Mouse (Mus musculus) MEL (cell line): Measurements from ENCODE around the gene Fgf12. TPM values are rescaled to one million over a fixed set of nuclear protein-coding genes. Genes with fewer than 3 reads are reported as not detected.

Experiments
- DNase-seq: peaks from one replicate; pipeline ENCODE4 v3.0.0; 2011; ENCODE audit warnings: low read depth, low spot score
- H3K27ac ChIP-seq: 2 replicates; pipeline ENCODE4 v1.5.1; 2012; ENCODE audit warnings: low read depth, mild to moderate bottlenecking, control low read depth, low read length, moderate library complexity; ENCODE audit not compliant: control insufficient read depth
- H3K27me3 ChIP-seq, 2 experiments: fragments of 150-350 bp in 1 of 2; sonication (generic) in 1 of 2; 2 replicates each; pipeline ENCODE4 v1.6.1; 2012; ENCODE audit warnings: low read length in 2 of 2, mild to moderate bottlenecking in 2 of 2, improper control_type of control experiment in 1 of 2, moderate library complexity in 1 of 2; ENCODE audit not compliant: insufficient read depth in 2 of 2, control insufficient read depth in 1 of 2
- H3K36me3 ChIP-seq, 2 experiments: 2 replicates each; pipeline ENCODE4 v1.6.1; 2012 to 2014; ENCODE audit warnings: low read length in 2 of 2, improper control_type of control experiment in 1 of 2, inconsistent platforms in 1 of 2, mild to moderate bottlenecking in 1 of 2; ENCODE audit not compliant: insufficient read depth in 2 of 2, control insufficient read depth in 1 of 2
- H3K4me1 ChIP-seq, 2 experiments: fragments of 150-350 bp in 1 of 2; sonication (generic) in 1 of 2; 2 replicates each; pipeline ENCODE4 v1.6.1; 2012; ENCODE audit warnings: low read length in 2 of 2, improper control_type of control experiment in 1 of 2, mild to moderate bottlenecking in 1 of 2; ENCODE audit not compliant: insufficient read depth in 2 of 2, control insufficient read depth in 1 of 2
- H3K4me3 ChIP-seq, 2 experiments: fragments of 150-350 bp in 1 of 2; sonication (generic) in 1 of 2; 2 replicates each; pipeline ENCODE4 v1.5.1; 2012; ENCODE audit warnings: low read depth in 2 of 2, low read length in 2 of 2, mild to moderate bottlenecking in 2 of 2, moderate library complexity in 2 of 2, control low read depth in 1 of 2, improper control_type of control experiment in 1 of 2; ENCODE audit not compliant: control insufficient read depth in 1 of 2, insufficient read depth in 1 of 2
- H3K79me2 ChIP-seq: 2 replicates; pipeline ENCODE4 v1.6.1; 2012; ENCODE audit warnings: mild to moderate bottlenecking, low read length, moderate library complexity; ENCODE audit not compliant: control insufficient read depth, poor library complexity, insufficient read depth
- H3K9ac ChIP-seq: 2 replicates; pipeline ENCODE4 v1.6.1; 2012; ENCODE audit warnings: low read depth, mild to moderate bottlenecking, control low read depth, low read length, moderate library complexity; ENCODE audit not compliant: control insufficient read depth, poor library complexity, severe bottlenecking
- H3K9me3 ChIP-seq: fragments of 150-350 bp; sonication (generic); replicated peaks from 2 replicates; pipeline ENCODE4 v1.6.1; 2012; ENCODE audit warnings: mild to moderate bottlenecking, low read length, improper control_type of control experiment, moderate library complexity; ENCODE audit not compliant: insufficient read depth
- CHD1 ChIP-seq: IDR thresholded peaks from 2 replicates; pipeline ENCODE4 v1.6.1; 2012; ENCODE audit warnings: low read depth, mild to moderate bottlenecking, inconsistent platforms, low read length, improper control_type of control experiment
- CTCF ChIP-seq, 3 experiments: IDR thresholded peaks in 2 of 3; conservative IDR thresholded peaks in 1 of 3; 2 replicates each; pipeline ENCODE4 v1.5.1; 2011 to 2012; ENCODE audit warnings: low read length in 3 of 3, low read depth in 2 of 3, mild to moderate bottlenecking in 2 of 3, improper control_type of control experiment in 1 of 3, inconsistent platforms in 1 of 3, mixed read lengths in 1 of 3, moderate library complexity in 1 of 3; ENCODE audit not compliant: control insufficient read depth in 1 of 3, insufficient read depth in 1 of 3, poor library complexity in 1 of 3, severe bottlenecking in 1 of 3
- E2F4 ChIP-seq: IDR thresholded peaks from 2 replicates; pipeline ENCODE4 v1.6.1; 2011; ENCODE audit warnings: low read depth, low read length, improper control_type of control experiment, borderline replicate concordance
- ELF1 ChIP-seq: IDR thresholded peaks from 2 replicates; pipeline ENCODE4 v1.6.1; 2014; ENCODE audit warnings: low read depth, mild to moderate bottlenecking, inconsistent platforms, low read length, improper control_type of control experiment, moderate library complexity
- EP300 ChIP-seq, 2 experiments: IDR thresholded peaks; 2 replicates each; pipeline ENCODE4 v1.6.1; 2011; ENCODE audit warnings: improper control_type of control experiment in 2 of 2, low read length in 2 of 2, low read depth in 1 of 2, mild to moderate bottlenecking in 1 of 2
- ETS1 ChIP-seq: IDR thresholded peaks from 2 replicates; pipeline ENCODE4 v1.6.1; 2012; ENCODE audit warnings: low read depth, mild to moderate bottlenecking, inconsistent platforms, low read length, improper control_type of control experiment, moderate library complexity
- GATA1 ChIP-seq: IDR thresholded peaks from 2 replicates; pipeline ENCODE4 v1.6.1; 2011; ENCODE audit warnings: low read depth, low read length, improper control_type of control experiment
- HCFC1 ChIP-seq: IDR thresholded peaks from 2 replicates; pipeline ENCODE4 v1.6.1; 2012; ENCODE audit warnings: low read depth, mild to moderate bottlenecking, inconsistent platforms, low read length, improper control_type of control experiment, moderate library complexity
- KAT2A ChIP-seq: conservative IDR thresholded peaks from 2 replicates; pipeline ENCODE4 v1.6.1; 2012; ENCODE audit warnings: low read depth, low read length, improper control_type of control experiment, inconsistent platforms
- MAFK ChIP-seq: IDR thresholded peaks from 2 replicates; pipeline ENCODE4 v1.6.1; 2011; ENCODE audit warnings: low read depth, mild to moderate bottlenecking, low read length, improper control_type of control experiment, borderline replicate concordance
- MXI1 ChIP-seq: IDR thresholded peaks from 2 replicates; pipeline ENCODE4 v1.6.1; 2011; ENCODE audit warnings: mild to moderate bottlenecking, low read depth, low read length, improper control_type of control experiment
- MYB ChIP-seq: IDR thresholded peaks from 2 replicates; pipeline ENCODE4 v1.6.1; 2011; ENCODE audit warnings: mild to moderate bottlenecking, low read depth, low read length, improper control_type of control experiment
- POLR2A ChIP-seq, 2 experiments: IDR thresholded peaks; 2 replicates each; pipeline ENCODE4 v1.6.1; 2011 to 2012; ENCODE audit warnings: low read length in 2 of 2, mild to moderate bottlenecking in 2 of 2, control low read depth in 1 of 2, improper control_type of control experiment in 1 of 2, low read depth in 1 of 2, moderate library complexity in 1 of 2; ENCODE audit not compliant: control insufficient read depth in 1 of 2, insufficient read depth in 1 of 2, poor library complexity in 1 of 2
- POLR2AphosphoS5 ChIP-seq: IDR thresholded peaks from 2 replicates; pipeline ENCODE4 v1.6.1; 2012; ENCODE audit warnings: low read depth, borderline replicate concordance, mild to moderate bottlenecking, inconsistent platforms, low read length, moderate library complexity, mixed read lengths
- SMC3 ChIP-seq: IDR thresholded peaks from 2 replicates; pipeline ENCODE4 v1.6.1; 2011; ENCODE audit warnings: low read depth, low read length, improper control_type of control experiment
- TAL1 ChIP-seq: IDR thresholded peaks from 2 replicates; pipeline ENCODE4 v1.6.1; 2012; ENCODE audit warnings: mild to moderate bottlenecking, inconsistent platforms, low read length, moderate library complexity, mixed read lengths
- TBP ChIP-seq: IDR thresholded peaks from 2 replicates; pipeline ENCODE4 v1.8.0; 2011; ENCODE audit warnings: low read depth, low read length, improper control_type of control experiment
- TCF12 ChIP-seq: IDR thresholded peaks from 2 replicates; pipeline ENCODE4 v1.6.1; 2014; ENCODE audit warnings: low read depth, mild to moderate bottlenecking, inconsistent platforms, low read length, improper control_type of control experiment, moderate library complexity
- UBTF ChIP-seq: IDR thresholded peaks from 2 replicates; pipeline ENCODE4 v1.6.1; 2012; ENCODE audit warnings: low read depth, mild to moderate bottlenecking, inconsistent platforms, low read length, improper control_type of control experiment, moderate library complexity, borderline replicate concordance; ENCODE audit not compliant: insufficient read depth
- USF1 ChIP-seq: IDR thresholded peaks from 2 replicates; pipeline ENCODE4 v1.6.1; 2014; ENCODE audit warnings: low read depth, mild to moderate bottlenecking, inconsistent platforms, low read length, improper control_type of control experiment, moderate library complexity
- ZNF384 ChIP-seq: IDR thresholded peaks from 2 replicates; pipeline ENCODE4 v1.6.1; 2012; ENCODE audit warnings: low read depth, mild to moderate bottlenecking, inconsistent platforms, low read length, improper control_type of control experiment
- polyA plus RNA-seq, 2 experiments: library from polyadenylated mRNA; stranded (reverse) in 1 of 2; unstranded in 1 of 2; fragments of >175 nt in 1 of 2; fragments of >200 nt in 1 of 2; gene quantifications; 2 replicates each; pipeline versions ENCODE4 v1.2.1 to v1.2.4; 2012; ENCODE audit warnings: low replicate concordance in 2 of 2, low read depth in 1 of 2; ENCODE audit not compliant: insufficient read length in 2 of 2, insufficient read depth in 1 of 2, missing spikeins in 1 of 2
- total RNA-seq: library from RNA; depleted of rRNA; stranded (reverse); fragments of 300-350 nt; gene quantifications from 2 replicates; pipeline ENCODE4 v1.2.3, GENCODE M21; 2012

Gene Fgf12
- total and polyA plus RNA-seq, 3 experiments, result not detected

DNA sequence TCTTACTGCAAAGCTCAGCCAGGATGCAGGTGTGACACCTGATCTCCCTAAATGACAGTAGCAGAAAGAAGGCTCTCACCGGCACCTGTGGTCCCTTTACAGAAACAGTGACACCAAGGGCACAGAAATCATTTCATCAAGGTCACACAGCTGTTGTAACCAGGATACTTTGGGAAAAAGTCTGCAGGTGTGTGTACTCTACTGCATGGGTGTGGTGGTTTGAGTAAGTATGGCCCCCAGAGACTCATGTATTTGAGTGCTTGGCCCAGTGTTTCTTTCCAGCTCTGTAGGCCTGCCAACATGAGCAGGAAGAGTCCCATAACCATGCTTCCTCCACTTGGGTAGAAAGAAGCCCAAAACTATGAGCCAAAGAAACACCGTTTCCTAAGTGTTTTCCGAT lies 138.5 kb downstream of the Fgf12 start:
- Histone ChIP-seq H3K4me1 (no peaks in the 10 kb centered on the region), H3K27me3 (no peaks in the 10 kb centered on the region), H3K79me2 (no peaks in the 10 kb centered on the region), H3K27ac (no peak overlapping the region), H3K4me3 (no peak overlapping the region), H3K9ac (no peak overlapping the region), H3K9me3 (no peaks in the 10 kb centered on the region), H3K36me3 (no peaks in the 10 kb centered on the region)
- DNase-seq, result no peak
- TF ChIP-seq E2F4 (no peak), HCFC1 (no peak), USF1 (no peak), ELF1 (no peak), CTCF (IDR thresholded peaks at IDR 0.05 in 2 of 3, conservative IDR thresholded peaks at IDR 0.05 in 1 of 3; ENCODE audit: control insufficient read depth in 1 of 3, insufficient read depth in 1 of 3, low read depth in 2 of 3, low read length in 3 of 3, poor library complexity in 1 of 3, severe bottlenecking in 1 of 3) (no peak), MAFK (no peak), KAT2A (no peak), EP300 (IDR thresholded peaks at IDR 0.05; ENCODE audit: low read depth in 1 of 2, low read length in 2 of 2) (no peak)

GRCm38 (mm10) chr16:28610940-28611339 lies 141.9 kb downstream of the Fgf12 start:
- DNase-seq, result no peak
- H3K9ac ChIP-seq, result no peak overlapping the region
- H3K27ac ChIP-seq, result no peak overlapping the region

GRCm38 (mm10) chr16:28603155-28603554 lies 149.7 kb downstream of the Fgf12 start:
- Histone ChIP-seq H3K27me3 (no peaks in the 10 kb centered on the region), H3K4me1 (no peaks in the 10 kb centered on the region), H3K9me3 (no peaks in the 10 kb centered on the region), H3K27ac (no peak overlapping the region), H3K4me3 (no peak overlapping the region), H3K9ac (no peak overlapping the region), H3K36me3 (no peaks in the 10 kb centered on the region), H3K79me2 (no peaks in the 10 kb centered on the region)
- no peak for TF ChIP-seq MYB
- TF ChIP-seq HCFC1, result no peak
- TF ChIP-seq TAL1, result no peak
- TF ChIP-seq ZNF384, result no peak
- no peak for TF ChIP-seq MAFK
- no peak for TF ChIP-seq ETS1
- TF ChIP-seq SMC3, result no peak
- TF ChIP-seq UBTF, result no peak
- TF ChIP-seq TCF12, result no peak
- no peak for TF ChIP-seq POLR2AphosphoS5
- no peak for TF ChIP-seq CHD1
- no peak for TF ChIP-seq E2F4
- no peak for TF ChIP-seq POLR2A (IDR thresholded peaks at IDR 0.05; ENCODE audit: control insufficient read depth in 1 of 2, insufficient read depth in 1 of 2, low read depth in 1 of 2, low read length in 2 of 2, poor library complexity in 1 of 2)
- no peak for DNase-seq

More at GRCm38 (mm10) chr16:28610940-28611339, 141.9 kb downstream of the Fgf12 start:
- Histone ChIP-seq H3K4me1 (no peaks in the 10 kb centered on the region), H3K27me3 (no peaks in the 10 kb centered on the region), H3K79me2 (no peaks in the 10 kb centered on the region), H3K9me3 (no peaks in the 10 kb centered on the region), H3K36me3 (no peaks in the 10 kb centered on the region), H3K4me3 (no peak overlapping the region)
- TF ChIP-seq HCFC1, result no peak
- no peak for TF ChIP-seq TBP
- no peak for TF ChIP-seq GATA1
- no peak for TF ChIP-seq MXI1
- no peak for TF ChIP-seq UBTF
